Mouse (Mus musculus) adrenal gland, adult 18-20 months (tissue): ENCODE results near the gene Rapgef1. TPM values are rescaled to one million over a fixed set of nuclear protein-coding genes. Genes with fewer than 3 reads are reported as not detected.

Source experiments
- DNase-seq, 2 experiments: peaks; one replicate each; pipeline ENCODE4 v3.0.0; 2021 to 2022; ENCODE audit warnings: low spot score in 2 of 2
- long read RNA-seq, 2 experiments: library from polyadenylated mRNA; stranded (forward); transcript quantifications; one replicate each; pipeline ENCODE4 v2.0.0; 2021
- total RNA-seq, 2 experiments: library from RNA; stranded (reverse); gene quantifications; 1 replicate in 1 of 2; 2 replicates in 1 of 2; pipeline ENCODE4 v1.2.3; 2021

The Rapgef1 gene
- 10 to 100 TPM; 46.8 to 51.6 TPM for total RNA-seq
- long read RNA-seq, experiment 1, full-length matches to known transcripts = 1 of 13 reads
- long read RNA-seq, experiment 1, partial matches to known transcripts = 8 of 13 reads
- long read RNA-seq, experiment 1, other reads (novel, unspliced or antisense) = 4 of 13 reads
- long read RNA-seq, experiment 2, full-length matches to known transcripts = 1 of 20 reads
- long read RNA-seq, experiment 2, partial matches to known transcripts = 18 of 20 reads
- long read RNA-seq, experiment 2, other reads (novel, unspliced or antisense) = 1 of 20 reads

DNA sequence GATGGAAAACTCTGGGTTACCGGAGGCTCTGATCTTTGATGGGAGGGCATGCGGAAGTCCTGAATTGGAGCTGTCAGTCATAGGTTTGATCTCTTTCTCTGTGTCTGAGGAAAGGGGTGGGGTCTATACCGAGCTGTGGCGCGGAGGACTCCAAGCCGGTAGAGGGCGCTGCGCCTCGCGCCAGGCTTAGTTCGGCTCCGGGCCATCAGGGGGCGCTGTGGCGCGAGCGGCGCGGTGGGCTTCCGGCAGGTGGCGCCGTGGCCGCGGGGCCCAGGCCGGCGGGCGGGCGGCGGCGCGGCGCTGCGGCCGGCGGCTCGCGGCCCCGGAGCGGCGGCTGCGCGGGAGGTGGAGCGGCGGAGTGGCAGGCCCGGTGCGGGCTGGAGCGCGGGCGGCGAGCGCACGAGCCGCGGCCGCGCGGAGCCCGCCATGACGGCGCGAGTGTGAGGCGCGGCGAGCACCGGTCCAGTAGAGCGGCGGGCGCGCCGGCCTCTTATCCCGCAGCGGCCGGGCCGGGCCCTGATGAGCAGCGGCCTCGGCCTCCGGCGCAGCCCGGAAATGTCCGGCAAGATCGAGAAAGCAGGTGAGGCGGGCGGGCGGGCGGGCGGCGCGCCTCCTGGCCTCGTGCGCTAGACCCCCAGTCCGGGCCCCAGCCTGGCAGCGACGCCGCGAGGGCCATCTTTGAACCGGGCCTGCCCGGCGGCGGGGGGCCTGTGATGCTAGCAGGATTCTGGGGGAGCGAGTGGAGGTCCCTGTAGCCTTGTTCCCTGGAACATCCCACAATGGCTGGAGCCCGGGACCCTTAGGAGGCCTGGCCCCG lies at the start of gene Rapgef1:
TSS of gene Rapgef1 (plus strand) at position 237 of the 817 bp plus-strand sequence.
- DNase-seq = peak; percentile 98 to 99

- no peak for DNase-seq
Observed at GRCm38 (mm10) chr2:29571921-29572700, 47.4 kb upstream of the Rapgef1 start.

- no peak for DNase-seq
Observed at GRCm38 (mm10) chr2:29572811-29573427, 46.6 kb upstream of the Rapgef1 start.

GRCm38 (mm10) chr2:29573591-29573990 lies 45.9 kb upstream of the Rapgef1 start:
- peak; percentile 44 to 60 for DNase-seq

- no peak for DNase-seq
Observed at GRCm38 (mm10) chr2:29574187-29574586, 45.3 kb upstream of the Rapgef1 start.

DNA sequence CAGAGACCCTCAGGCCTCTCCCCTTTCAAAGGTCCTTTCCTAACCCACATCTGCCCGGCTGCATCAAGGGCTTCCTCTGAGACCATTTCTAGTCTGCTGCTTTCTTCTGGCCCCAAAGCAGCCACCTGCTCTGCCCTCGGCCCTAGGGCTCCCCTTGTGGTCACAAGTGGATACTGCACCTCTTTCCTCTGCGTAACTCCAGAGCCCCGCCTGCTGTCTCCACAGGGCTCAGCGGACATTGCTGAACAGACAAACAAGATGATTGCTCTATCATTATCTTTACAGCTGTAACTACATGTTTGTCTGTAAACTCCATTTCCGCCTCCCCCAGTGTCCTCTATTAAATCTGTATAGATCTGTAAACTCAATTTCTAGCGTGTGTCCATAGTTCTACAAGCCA lies 37.1 kb upstream of the Rapgef1 start:
- peak; percentile 67 to 71 for DNase-seq

DNA sequence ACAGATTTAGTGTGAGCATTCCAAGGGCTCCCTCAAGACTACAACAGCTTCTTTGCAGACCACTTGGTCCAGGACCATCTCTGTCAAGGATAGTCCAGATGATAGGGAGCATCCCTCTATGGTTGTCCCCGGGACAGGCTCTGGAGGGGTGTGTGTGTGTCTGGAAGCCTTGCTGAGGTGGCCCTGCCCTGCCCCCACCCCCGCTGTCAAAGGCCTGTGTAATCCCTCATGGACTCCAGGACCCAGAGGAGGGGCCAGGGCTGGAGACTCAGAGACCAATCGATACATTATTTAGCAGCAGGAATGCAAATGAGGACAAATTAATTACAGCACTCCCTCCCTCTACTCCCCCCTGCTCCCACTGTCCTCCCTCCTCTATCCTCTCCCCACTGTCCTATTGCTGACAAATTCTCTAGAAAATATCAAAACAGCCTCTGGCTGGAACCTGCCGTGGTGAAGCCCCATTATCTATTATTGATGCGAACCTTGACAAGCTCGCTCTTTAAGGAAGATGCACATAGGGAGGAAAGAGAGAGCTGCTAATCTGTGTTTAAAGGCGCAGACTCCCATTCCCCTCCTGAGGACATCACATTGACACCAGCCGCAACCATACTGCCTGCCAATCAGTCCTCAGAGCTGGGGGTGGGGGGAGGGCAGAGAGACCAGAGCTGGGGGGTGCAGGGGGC lies 33.4 kb upstream of the Rapgef1 start:
- DNase-seq = no peak

DNA sequence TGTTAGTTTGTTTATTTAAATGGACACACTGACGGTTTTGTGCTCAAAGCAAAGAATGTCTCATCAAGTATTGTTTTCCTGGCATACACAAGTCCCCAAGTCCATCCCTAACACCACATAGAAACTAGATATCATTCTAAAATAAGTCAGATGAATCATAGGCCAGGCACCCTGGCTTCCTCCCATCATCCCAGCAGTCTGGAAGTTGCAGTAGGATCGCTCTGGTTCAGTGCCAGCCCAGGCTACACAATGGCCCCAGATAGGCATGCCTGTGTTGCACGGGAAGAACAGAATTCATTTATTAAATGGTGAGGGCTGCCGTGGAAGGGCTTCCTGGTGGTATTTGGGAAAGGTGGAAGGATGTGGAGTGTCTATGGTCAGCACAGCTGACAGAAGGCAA lies 31.5 kb upstream of the Rapgef1 start:
- no peak for DNase-seq

- DNase-seq = no peak
Observed at GRCm38 (mm10) chr2:29589266-29589665, 30.3 kb upstream of the Rapgef1 start.

DNA sequence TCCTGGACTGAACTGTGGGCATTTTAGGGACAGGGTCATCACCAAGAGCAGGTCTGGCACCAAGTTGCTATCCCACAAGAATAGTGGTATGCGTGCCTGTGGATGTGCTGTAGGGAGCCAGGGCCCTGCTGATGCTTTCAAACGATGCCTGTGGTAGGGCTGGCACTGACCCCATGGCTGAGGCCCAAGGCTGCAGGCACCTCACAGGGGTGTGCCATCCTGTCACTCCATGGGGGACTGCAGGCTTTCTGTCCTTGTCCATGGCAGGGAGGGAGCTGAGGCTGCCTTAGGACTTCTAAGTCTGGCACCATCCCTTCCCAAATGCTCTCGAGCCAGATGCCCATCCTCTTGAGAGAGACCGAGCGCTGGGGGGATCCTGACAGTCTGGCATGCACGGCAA lies 27.9 kb upstream of the Rapgef1 start:
- DNase-seq = no peak

DNA sequence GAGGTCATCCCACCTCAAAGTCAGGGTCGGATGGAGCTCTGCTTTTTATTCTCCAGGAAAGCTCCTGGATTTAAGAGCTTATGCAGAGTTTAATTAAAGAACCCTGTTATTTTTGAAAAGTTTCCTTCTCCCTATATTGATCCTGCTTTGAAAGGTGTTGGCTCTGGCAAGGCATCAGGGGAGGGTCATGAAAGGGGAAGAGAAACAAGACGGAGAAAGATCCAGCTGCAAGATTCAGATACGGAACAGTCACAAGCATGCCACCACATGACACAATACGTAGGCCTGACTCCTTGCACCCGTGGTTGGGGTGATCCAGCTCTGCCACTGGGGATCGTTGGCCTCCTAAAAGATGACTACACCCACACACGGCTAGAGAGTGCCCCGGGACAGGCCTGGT lies 27.0 kb upstream of the Rapgef1 start:
- no peak for DNase-seq

DNA sequence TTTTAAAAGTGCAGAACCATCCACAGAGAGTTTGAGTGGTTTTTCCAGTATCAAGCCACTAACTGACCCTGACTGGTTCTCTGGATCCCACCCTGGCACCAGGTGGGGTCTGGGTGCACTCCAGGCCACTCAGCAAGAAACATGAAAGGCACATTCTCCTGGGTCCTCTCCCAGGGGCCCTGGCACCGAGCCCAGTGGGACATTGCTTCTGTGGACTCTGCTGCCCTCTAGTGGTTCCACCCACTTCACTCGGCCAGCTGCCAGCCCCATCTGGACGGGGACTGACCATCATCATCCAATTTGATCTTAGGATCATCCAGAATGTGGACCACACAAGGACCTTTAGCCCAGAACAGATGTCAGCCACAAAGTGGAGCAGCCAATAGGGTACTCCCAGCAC lies 15.6 kb upstream of the Rapgef1 start:
- DNase-seq = peak; percentile 80 to 83

DNA sequence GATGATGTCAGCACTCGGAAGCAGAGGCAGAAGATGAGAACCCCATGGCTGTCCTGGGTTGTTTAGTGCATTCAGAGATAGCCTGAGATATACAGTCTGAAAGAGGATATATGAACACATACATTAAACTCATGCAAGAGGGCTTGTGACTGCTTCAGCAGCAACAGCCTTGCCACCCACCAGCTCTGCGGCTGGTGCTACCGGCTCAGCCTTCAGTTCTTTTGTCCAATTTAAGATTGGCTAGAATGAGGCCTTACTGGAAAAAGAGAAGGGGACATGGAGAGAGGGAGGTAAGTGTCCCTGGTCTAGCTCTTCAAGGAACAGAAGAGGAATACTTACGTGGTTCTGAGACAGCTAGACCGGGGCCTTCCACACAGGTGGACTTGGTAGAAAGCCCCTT lies 13.9 kb upstream of the Rapgef1 start:
- DNase-seq = no peak

DNA sequence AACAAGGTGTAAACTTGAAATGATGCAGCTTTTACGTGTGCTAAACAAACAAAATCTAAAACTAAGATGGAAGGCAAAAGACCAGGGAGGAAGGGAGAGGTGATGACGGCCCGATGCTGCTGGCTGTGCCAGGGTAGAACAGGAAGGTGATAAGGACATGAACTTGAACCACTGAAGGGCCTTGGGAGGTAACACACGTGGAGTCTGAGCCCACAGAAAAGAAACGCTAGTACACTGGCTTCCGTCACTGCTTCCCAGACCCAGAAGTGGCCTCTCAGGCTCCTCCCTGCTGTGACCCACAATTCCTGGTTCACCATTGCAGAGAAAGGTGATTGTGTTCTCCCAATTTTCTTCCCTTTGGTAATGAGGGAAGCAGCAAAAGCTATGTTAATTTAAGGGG lies 13.1 kb upstream of the Rapgef1 start:
- DNase-seq = no peak

- DNase-seq = no peak
Observed at GRCm38 (mm10) chr2:29617341-29617740, 2.2 kb upstream of the Rapgef1 start.

DNA sequence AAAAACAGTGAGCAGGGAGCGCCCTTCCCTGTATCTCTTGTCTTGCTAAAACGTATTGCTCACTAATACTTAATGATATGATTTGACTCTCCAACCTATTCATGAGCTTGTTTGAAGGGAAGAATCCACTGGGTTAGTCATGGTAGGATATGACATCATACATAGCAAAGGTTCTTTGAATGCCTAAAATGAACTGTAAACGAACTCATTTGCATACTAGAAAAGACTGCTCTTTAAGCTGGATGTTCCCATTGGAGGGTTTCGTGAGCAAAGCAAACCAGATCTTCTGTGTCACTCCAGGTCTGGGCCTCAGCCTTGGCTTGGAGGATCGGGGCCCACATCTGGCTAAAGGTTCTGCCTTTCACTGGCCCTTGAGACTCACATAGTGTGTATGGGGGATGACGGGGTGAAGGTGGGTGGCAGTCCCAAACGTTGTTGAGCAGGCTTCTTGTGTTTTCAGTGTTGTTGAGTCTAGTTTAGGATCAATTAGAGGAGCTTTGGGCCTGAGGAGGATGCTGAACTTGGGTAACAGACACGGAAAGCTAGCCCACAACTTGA lies 515 bp upstream of the Rapgef1 start:
- DNase-seq = no peak

DNA sequence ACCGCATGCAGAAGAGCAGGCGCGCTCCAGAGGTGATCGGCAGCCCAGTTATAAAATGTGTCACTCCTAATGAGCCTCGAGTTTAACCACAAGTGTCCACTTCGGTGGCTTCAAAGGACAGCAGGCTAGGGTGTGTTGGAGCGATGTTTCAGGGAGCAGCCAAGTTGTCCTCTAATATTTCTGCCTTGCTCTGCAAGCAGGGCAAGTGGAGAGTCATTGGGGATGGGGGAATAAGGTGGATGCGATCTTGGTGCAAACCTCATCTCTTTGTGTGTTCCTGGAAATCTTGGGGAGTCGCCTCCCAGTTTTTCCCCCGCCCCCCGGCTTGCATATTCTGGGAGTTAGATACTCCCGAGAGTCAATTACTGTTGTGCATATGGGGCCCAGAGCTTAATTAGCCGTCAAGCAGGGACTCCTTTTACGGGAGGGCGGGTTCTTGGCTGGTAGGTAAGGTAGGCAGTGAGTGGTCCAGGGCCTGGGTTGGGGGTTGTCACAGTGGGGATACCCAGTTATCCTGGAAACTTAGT lies 844 bp downstream of the Rapgef1 start:
- no peak for DNase-seq

GRCm38 (mm10) chr2:29621163-29621562 lies 1.6 kb downstream of the Rapgef1 start:
- no peak for DNase-seq

DNA sequence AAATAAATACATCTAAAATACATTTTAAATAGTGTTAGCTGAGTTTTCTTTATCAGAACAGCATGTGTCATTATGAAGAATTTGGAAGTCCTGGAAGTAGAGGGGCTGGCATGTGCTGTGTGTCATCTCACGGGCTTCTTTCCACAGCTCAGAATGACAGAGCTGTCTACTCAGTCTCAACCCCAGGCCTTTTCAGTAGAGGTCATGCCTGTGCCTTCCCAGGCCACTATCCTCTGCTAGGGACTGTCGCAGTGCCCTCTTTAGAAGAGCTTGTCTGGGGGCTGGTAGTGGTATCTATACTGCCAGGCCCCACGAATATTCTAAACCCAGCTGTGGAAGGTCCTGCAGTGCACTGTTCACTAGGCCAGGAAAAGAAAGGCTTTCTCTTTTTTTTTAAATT lies 2.1 kb downstream of the Rapgef1 start:
- no peak for DNase-seq
